Mouse (Mus musculus) spleen, embryonic (tissue): ENCODE measurements at regions not wholly inside any gene's neighbourhood (a gene's known extent, or its start where the extent isn't known, plus 50 kb on each side); places are given as distances from the start of the nearest gene placed in this dataset.
"Not testable (repeated sequence)": the region's sequence is repeated elsewhere in the genome, so short reads cannot be mapped to it uniquely, and the experiment has no call there.

Experiments
- CTCF ChIA-PET: fragments of 350-600 bp; sonication (Branson Sonifier 250); formaldehyde crosslinking; loops from one replicate; lab custom pipeline; 2022; lab: Charles Lee

DNA sequence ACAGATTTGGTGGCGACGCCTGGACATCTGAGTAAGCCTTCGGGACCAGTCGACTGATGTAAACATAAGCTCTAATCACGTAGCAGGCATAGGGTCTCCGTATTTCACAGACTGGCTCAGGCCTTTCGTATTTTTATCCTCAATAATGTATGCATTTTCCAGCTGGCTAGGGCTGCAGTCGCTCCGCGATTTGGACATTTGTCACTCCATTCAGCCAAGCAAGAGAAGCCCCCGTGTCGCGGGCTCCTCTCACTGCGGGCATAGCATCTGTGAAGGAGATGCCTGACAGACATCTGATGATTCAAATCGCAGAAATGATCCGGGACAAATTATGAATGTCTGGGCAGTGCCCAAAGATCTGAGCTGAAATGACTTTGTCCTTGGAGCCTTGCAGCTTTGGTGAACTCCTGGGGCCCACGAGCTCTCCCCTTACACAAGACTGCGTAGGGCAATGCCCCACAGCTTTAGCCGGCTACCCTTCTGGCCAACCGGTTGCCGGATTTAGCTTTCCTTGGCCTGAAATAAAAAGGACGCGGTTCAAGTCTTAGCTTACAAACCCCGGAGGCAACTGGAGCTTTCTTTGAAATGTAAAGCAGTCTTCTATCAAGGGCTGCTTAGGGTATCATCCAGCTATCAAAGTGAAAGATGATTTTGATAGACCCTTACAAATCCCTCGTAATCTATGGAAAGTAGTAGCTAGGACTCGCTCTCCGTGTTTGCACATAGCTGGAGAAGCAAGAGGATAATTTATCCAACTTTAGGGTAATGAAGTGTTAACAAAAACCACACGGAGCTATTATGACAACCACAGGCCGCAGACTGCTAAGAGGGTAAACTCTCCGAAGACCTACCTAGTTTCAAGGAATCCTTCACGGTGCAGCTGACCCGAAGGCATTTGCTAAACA lies 270.6 kb downstream of the Etnk1 start:
- CTCF ChIA-PET, result no interaction called here

DNA sequence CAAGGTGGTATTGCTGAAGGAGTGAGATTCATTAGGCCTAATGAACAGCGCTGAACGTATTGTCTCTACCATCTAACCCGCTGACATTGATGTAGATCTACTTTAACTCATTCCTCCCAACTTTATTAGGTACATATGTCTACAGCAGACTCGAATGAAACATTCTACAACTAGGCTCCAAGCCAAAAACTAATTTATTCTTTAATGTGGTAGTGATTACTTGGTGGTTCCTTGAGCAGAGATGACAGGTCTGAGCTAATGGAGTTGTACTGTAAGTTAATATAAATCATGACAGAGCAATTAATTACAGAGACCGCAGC lies 271.2 kb downstream of the Etnk1 start:
- CTCF ChIA-PET, result no interaction called here

DNA sequence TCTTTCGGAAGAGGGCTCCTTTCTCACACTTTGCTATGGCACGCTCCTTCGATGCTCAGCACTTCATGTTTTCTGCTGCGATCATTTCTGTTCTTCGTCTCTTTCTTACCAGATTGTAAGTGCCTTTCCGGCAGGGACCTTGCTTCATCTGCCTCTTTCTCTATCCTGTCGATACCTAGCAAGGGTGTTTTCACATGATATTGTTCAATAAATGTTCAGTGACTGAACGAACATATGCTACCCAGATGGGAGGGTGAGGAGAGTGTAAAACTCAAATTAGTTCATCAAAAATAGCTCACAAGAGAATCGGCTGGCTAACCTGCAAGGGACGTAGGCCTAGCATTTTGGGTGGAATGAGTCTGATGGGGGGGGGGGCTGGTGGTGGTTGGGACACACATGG lies 272.5 kb downstream of the Etnk1 start:
- CTCF ChIA-PET, result no interaction called here

DNA sequence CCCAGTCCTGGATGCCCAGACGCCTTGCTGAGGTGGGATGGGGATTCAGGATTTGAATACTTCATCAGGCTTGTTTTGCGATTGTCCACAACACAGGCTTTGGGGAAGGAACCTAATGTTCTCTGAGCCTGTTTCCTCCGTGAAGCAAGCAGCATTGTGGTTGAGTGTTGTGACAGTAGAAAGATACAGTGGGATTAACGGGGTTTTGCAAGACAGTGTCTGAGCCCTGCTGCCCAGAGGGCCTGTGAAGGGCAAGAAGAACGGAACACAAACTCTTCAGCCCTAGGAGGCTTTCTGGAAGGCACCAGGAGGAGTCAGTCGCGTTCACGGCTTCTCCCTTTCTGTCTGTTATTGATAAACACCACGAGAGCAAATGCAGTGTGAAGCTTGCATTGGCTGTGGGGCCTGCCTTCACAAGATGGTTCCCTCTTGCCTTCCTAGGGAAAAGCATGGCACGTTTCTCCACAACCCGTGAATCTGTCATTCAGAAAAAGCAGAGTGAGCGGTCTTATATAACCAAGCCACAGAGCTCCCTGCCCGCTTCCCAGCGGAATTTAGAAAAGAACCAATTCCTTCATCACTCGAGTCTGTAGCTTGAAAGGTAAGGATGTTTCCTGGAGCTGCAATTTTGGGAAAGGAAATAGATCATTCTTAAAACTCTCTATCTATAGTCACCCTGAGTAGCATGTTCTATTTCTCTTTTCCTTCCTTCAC lies 273.4 kb downstream of the Etnk1 start:
- CTCF ChIA-PET, result no interaction called here

DNA sequence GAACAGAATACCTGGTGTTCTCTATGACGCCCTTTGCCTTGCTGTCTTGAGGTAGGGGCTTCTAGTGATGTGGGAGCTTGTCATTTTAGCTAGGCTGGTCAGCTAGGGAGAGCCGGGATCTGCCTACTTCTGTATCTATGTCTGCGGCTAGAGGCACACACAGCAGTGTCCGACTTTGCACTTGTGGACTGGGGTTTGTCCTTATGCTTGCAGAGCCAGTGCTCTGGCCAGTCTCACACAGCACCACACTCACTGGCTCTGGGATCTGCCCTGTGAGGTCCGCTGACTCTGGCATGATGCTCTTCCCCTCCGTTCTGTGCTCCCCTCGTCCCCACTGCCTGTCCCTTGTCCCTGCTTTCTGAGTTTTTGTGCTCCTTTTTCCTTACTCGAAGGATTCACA lies 275.3 kb downstream of the Etnk1 start:
- CTCF ChIA-PET, result no interaction called here

DNA sequence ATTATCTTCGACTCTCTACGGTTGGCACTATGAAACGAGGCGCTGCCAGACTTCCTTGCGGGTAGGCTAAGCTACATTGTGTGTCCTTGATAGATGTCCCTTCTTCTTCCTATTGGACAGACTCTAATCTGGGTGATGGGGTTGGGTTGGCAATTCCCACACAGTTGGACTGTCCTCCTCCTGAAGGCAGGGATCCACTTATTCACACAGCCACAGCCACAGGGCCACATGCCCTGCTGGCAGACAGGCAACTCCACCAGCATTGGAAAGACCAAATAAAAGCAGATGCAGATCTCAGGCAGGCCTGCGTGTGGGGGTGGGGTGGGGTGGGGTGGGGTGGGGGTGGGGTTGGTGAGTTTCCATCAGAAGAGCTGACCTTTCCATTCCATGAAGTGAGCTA lies 276.4 kb downstream of the Etnk1 start:
- CTCF ChIA-PET, result no interaction called here

DNA sequence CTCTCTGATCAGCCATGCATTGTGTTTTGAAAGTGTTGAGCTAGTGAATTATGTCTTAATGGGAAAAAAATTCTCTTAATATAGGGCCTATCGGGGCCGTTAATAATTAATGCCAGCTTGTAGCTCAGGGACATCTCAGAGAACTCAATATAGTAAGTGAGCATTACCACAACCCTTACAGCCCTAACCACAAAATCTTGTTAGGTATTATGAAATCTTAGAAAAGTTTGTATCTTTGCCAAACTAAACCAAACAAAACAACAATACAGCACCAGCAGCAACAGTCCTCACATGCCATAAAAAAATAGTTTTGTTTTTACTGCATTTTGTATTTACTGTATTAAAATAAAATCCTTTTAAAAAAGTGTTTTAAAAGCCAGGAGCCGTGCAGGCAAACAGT lies 277.8 kb downstream of the Etnk1 start:
- CTCF ChIA-PET, result interaction anchor here (0.5 kb wide), 1 partner anchor 36 kb away, joined by 3 read pairs; no protein-coding TSS in a partner anchor

DNA sequence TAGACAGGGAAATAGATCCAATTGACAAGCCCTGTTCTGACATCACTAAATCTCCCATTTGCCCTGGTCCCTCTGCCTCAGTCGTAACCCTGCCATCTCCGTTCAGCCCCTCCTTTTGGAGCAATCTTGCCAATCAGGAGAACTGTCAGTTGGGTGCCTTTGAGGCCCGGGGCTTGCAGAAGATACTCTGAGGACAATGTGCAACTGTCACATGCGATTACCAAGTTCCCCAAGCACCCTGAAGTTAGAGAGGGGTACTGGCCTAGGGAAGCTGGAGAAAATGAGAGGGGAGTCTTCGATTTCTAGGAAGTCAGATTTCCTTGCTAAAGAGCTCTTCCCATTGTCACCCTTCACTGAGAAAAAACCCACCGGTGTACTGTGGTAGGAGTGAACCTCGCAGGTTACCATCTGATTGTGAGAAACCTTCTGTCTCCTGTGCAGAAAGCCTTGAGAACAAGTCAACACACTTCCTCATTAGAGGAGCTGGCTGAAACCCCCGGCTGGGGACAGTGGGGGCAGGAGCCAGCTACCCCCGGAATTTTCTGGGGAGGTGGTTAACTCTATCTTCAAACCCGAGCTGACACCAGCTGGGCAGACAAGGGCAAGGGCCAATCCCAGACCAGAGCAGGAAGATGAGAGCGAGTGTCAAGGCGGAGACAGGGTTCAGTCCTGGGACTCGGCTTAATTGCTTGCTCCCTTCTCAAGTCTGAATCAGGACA lies 279.0 kb downstream of the Etnk1 start:
- CTCF ChIA-PET, result no interaction called here

DNA sequence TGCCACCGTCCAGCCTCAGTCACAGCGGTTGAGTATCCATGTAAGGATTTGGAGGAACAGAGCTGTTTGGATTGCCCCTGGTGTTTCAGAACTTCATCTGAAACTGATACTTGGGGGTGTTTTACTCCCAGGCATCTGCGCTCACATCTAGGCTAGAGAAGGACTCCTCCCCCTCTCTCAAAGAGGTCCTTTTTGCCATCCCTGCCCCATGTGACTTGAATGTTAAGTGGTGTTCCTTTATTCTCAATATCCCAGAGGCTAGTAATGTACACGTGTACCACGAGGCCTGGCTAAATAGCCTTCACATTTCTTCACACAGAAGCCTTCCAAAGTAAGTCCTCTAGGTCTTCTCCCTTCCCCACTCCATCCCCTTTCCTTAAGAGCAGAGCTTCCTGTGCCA lies 280.0 kb downstream of the Etnk1 start:
- CTCF ChIA-PET, result no interaction called here

DNA sequence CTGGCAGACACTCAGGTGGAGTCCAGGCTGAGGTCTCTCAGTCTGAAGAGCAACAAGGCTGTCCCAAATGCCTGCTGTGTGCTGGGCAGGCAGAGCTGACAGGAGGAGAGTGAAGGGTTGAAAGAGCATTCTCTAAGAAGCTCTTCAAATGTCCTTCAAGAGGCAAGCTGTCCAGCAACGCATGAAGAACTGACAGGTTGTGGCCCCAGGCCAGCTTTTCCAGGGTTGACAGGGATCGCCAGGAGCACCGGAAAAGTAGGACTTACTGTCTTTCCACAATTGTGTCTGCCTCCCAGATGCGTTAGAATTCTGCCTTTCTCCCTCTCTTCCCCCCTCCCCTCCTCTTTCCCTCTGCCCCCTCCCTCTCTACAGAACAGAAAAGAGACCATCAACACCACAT lies 282.1 kb downstream of the Etnk1 start:
- CTCF ChIA-PET, result no interaction called here

DNA sequence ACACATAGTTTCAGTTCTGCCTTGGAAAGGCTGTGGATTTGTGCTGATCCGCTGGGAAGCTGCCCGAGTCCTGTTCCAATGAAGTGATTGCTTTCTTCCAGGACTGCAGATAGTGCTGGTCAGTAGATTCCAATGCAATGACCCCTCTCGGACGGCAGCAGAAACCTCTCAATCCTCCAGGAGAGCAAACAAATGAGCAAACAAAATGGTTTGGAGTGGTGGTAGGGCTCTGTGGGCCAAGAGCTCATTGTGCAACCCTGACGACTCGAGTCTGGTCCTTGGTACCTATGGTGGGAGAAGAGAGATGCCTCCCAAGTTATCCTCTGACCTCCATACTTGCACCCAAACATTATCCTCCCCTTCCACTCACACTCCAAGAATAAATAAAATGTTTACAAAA lies 284.8 kb downstream of the Etnk1 start:
- CTCF ChIA-PET, result interaction anchor here (0.6 kb wide), 1 partner anchor 765 kb away, joined by 3 read pairs; no protein-coding TSS in a partner anchor

DNA sequence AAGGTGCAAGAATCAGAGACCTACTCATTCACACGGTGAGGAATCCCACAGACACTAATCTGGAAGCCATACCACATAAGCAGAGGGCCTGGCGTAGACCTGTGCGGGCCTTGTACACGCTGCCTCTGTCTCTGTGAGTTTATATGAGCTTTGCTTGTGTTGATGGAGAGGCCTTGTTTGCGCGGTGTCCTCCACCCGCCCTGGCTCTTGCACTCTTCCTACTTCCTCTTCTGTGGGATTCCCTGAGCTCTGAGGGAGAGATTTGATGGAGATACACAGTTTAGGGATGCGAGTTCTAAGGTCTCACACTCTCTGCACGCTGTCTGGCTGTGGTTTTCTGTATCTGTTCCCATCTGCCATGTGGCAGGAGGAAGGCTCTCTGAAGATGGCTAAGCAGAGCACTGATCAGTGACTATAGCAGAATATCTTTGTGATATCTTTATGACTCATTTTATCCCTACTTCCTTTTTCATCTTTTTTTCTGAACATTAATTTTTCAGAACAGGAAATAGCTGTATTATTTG lies 287.7 kb downstream of the Etnk1 start:
- CTCF ChIA-PET, result no interaction called here

DNA sequence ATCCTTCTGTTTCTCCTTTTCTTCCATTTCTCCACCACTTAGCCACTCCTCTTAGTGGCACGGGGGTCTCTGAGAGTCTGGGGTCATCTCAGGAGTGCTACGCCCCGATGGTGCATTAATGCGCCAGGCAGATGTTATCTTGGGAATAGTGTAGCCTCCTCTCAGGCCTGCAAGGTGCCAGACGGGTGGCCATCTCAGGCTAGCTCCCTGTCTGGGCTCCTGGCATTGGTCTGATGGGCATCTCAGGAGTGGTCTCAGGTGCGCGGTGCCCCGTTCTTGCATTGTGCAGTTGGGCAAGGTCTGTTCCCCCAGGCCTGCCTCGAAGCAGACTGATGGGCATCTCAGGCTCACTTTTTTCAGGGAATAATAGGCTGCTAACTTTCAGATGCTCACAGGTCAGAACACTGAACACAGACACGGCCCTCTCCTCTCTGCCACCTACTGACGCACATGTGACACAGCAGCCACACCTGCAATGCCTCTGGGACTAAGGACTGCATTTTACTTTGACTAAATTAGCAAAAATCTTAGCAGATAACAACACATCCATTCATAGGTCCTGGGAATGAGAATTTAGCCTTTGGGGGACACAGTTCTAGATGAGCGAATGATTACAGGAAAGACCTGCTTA lies 298.0 kb downstream of the Etnk1 start:
- CTCF ChIA-PET, result no interaction called here

DNA sequence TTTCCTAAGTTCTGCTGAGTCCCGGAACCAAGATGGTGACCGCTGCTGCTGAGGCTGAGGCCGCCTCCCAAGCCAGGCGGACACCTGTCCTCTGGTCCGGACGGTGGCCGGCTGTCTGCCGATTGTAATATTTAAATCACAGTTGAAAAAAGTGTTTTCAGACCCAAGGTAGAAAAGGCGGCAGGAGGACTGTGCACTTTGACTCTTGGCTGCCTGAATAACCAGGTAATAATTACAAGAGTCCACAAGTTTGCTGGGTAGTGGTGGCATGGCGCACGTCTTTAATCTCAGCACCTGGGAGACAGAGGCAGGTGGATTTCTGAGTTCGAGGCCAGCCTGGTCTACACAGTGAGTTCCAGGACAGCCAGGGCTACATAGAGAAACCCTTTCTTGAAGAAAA lies 305.7 kb downstream of the Etnk1 start:
- CTCF ChIA-PET, result not testable (repeated sequence)

DNA sequence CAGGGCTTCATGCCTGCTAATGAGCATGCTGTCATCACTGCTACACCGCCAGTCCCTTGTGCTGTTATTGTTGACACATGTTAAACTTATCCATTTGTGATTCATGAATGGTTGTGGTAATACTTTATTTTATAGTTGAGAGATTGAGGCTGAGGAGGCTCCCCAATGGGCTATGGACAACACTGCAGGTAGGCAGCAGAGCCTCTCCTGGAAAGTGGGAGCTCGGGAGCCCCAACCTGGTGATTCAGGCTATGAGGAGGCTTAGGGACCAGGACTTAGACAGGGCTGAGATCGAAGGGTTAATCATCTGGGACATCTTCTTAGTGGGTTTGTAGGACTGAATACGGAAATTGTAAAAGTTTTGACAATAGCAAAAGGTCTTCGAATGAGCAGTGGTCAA lies 307.4 kb downstream of the Etnk1 start:
- CTCF ChIA-PET, result no interaction called here

DNA sequence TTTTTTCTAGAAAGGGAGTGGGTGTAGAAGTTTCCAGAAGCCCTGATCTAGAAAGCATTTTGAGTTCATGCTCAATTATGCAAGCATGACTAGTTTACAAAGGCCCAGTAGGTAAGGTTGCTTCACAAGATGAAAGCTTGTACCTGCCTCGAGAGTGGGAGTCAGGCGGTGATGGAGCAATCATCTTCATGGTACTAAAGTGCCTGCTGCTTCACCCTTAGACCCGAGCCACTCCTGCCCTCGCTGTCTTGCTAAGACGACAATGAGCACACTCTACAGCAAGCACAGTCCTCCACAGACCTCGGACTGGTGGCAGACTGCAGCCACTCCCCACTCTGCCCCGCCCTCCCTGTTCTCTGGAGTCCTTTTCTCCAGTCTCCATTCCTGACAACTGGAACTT lies 308.3 kb downstream of the Etnk1 start:
- CTCF ChIA-PET, result no interaction called here

DNA sequence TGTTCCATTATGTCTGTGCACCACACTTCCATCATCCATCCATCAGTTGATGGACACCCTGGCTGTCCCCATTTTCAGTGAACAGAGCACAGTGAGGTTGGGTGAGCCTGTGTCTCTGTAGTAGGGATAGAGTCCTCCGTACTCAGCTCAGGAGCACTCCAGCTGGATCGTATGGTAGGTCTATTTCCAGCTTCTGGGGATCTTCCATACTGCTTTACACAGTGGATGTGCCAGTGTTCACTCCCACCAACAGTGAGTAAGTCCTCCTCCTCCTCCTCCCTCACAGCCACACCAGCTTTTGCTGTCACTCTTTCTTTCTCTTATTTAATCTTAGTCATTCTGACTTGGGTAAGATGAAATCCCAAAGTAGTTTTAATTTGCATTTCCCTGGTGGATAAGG lies 310.4 kb downstream of the Etnk1 start:
- CTCF ChIA-PET, result no interaction called here

DNA sequence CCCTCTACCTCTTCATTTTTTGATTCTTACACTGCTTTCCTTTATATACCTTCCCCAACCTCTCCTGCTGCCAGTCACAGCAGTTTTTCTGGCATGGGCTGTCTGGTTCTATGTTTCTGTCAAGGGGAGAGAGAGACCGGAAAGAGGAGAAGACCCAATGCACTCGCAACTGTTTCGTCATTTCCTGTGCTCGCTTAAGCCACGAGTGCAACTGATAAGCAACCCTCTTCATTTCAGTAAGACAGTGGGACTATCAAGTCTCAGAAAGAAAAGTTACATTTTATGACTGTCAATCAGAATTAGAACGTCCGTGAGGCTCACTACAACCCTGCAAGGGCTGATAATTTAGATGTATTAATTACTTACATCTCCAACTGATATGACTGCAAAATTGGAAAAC lies 312.2 kb downstream of the Etnk1 start:
- CTCF ChIA-PET, result no interaction called here

DNA sequence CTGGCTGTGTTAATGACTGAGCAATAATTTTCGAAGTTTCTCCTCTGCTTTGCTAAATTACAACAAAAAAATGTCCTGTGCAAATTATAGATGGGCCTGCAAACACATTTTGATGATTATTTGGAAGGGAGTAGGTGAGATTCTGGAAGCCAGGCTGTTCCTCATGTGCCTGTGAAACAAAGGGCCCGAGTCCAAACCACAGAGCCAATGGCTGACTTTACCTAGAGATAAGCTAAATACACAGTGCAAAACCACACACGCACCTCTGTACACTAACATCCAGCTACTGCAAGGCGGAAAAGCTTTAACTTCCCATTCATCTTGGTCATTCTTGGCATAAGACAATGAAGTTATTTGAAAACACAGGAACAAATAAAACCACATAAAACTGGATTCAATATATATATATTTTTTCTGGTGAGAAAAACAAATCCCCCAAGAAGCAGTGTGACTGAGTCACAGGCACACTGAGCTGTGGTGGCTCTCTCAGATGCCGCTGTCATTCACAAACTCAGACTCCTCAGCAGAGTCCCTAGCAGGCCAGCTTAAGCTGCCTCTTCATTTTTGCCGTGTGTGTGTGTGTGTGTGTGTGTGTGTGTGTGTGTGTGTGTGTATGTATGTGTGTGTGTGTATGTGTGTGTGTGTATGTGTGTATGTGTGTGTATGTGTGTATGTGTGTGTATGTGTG lies 312.8 kb downstream of the Etnk1 start:
- CTCF ChIA-PET, result no interaction called here

DNA sequence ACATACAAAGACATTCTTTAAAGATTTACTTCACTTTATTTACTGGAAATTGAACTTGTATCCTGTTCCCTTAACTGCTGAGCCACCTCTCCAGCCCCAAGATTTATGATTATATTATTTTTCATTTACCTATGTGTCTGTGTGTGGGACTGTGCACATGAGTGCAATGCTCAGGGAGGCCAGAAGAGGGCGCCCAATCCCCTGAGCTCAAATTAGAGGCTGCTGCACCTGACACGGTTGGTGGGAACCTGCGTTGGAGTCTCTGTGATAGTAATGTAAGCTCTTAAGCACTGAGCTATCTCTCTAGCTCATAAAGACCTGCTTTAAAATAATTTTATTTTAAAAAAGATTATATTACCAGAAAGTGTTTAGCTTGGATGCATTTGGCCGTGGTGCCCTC lies 315.3 kb downstream of the Etnk1 start:
- CTCF ChIA-PET, result no interaction called here

DNA sequence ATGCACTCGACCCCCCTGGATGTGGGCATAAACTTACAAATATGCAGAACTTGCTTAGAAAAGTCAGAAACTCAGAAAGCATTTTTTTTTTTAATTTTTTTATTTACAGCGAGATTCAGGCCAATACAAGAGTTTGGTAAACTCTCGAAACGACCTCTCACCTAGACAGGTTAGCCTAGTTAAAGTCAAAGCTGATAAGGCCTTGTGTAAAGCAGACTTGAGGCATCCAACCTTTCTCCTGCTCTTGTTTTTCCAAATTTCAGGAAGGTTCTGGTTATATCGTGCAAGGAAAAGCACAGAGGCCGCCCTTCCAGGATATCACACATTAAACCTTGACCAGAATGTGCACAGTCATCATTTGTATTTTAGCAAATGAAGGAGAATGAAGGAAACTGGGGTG lies 315.8 kb downstream of the Etnk1 start:
- CTCF ChIA-PET, result no interaction called here
